Mouse (Mus musculus): ENCODE data around the gene Prss22.
"Not testable (repeated sequence)": the region's sequence is repeated elsewhere in the genome, so short reads cannot be mapped to it uniquely, and the experiment has no call there.

The Prss22 gene

GRCm38 (mm10) chr17:23947486-23947885 is 50.4 kb downstream of the Prss22 start:
- DNase-seq (ENCODE audit: low spot score in 2 of 2), result not testable (repeated sequence)

All from frontal cortex, postnatal 10 days (tissue).